Mouse (Mus musculus) forebrain, embryonic 10.5 days (tissue): ENCODE measurements around the gene Sgtb. TPM values are rescaled to one million over a fixed set of nuclear protein-coding genes. Genes with fewer than 3 reads are reported as not detected.

Experiments used
- DNase-seq: peaks from one replicate; pipeline ENCODE4 v3.0.0-alpha.2; 2017; ENCODE audit warnings: low spot score; ENCODE audit errors: extremely low spot score
- H3K27ac ChIP-seq: fragments of 300-500 bp; sonication (generic); 2 replicates; pipeline ENCODE4 v1.5.1; 2016; ENCODE audit warnings: mild to moderate bottlenecking
- H3K27me3 ChIP-seq: fragments of 300-500 bp; sonication (generic); 2 replicates; pipeline ENCODE4 v1.6.1; 2016; ENCODE audit warnings: mild to moderate bottlenecking; ENCODE audit not compliant: poor library complexity, severe bottlenecking
- H3K36me3 ChIP-seq: fragments of 300-500 bp; sonication (generic); replicated peaks from 2 replicates; pipeline ENCODE4 v1.6.1; 2016; ENCODE audit warnings: mild to moderate bottlenecking, moderate library complexity
- H3K4me1 ChIP-seq: fragments of 300-500 bp; sonication (generic); 2 replicates; pipeline ENCODE4 v1.6.1; 2016
- H3K4me3 ChIP-seq: fragments of 300-500 bp; sonication (generic); 2 replicates; pipeline ENCODE4 v1.5.1; 2016; ENCODE audit warnings: mild to moderate bottlenecking, moderate library complexity
- H3K9me3 ChIP-seq: fragments of 300-500 bp; sonication (generic); 2 replicates; pipeline ENCODE4 v1.6.1; 2016; ENCODE audit warnings: mild to moderate bottlenecking, moderate library complexity
- WGBS: fragments of 180-500 bp; shearing (Covaris S2); methylation state at CpG from one replicate; pipeline ENCODE4 v1.1.7; 2016; 5-methylcytosine and 5-hydroxymethylcytosine counted together
- polyA plus RNA-seq: library from polyadenylated mRNA; unstranded; fragments of >200 nt; fragmentation: Nextera tagmentation; extraction: Ambion mirVana; gene quantifications from 2 replicates; pipeline ENCODE4 v1.2.1, GENCODE M21; 2016

Gene Sgtb
- polyA plus RNA-seq, 1 experiment from 2014 or later, result 9.0 TPM

DNA sequence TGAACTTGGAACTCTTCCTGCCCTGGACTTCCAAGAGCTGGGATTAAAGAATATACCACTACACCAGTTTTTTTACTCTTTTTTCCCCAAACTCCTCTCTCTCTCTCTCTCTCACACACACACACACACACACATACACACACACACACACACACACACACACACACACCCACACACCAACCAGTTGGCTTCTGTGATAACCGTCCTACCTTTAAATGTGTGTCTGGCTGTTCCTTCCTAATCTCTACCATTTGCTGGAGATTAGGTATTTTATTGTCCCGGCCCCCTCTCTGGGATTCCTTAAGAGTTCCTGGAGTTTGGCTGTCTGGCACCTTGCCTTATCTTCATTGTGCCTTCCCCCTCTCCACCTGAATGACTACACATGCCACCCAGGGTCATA is 24.9 kb upstream of the Sgtb start:
- Histone ChIP-seq H3K36me3 (no peaks in the 10 kb centered on the region), H3K9me3 (no peaks in the 10 kb centered on the region), H3K27ac (no peak overlapping the region), H3K27me3 (no peaks in the 10 kb centered on the region), H3K4me3 (no peak overlapping the region), H3K4me1 (no peaks in the 10 kb centered on the region)
- 90% methylated on average over 2 of the region's 2 CpGs for WGBS
- DNase-seq, result no peak

- no peak overlapping the region for H3K4me3 ChIP-seq
- H3K4me1 ChIP-seq, result no peaks in the 10 kb centered on the region
- no peak overlapping the region for H3K27ac ChIP-seq
- peak; percentile 41 for DNase-seq
- H3K9me3 ChIP-seq, result no peaks in the 10 kb centered on the region
- 21% methylated on average over 1 of the region's 1 CpGs for WGBS
- H3K36me3 ChIP-seq, result 0 out of 2 replicates have a peak, but pooled peaks cover 3% of the 10 kb centered on the region
- H3K27me3 ChIP-seq, result no peaks in the 10 kb centered on the region
These were observed 20.2 kb upstream of the Sgtb start for GRCm38 (mm10) chr13:104089387-104089786.

DNA sequence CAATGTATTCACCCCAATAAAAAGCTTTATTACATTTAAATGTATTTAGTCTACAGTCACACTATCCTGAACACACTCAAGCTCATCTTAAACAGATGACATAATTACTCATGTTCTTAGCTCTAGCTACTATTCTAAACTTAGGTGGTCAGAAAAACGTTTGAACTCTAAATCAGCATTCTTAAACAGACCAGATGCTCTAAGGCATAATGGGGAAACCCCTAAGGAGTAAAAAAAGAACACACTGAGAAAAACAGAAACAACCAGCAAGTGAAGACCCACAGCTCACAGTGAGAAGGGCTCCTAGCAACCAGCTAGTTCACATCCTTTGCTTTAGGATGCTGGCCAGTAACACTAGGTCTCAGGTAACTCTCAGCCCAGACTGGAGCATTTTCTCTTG is 17.8 kb upstream of the Sgtb start:
- Histone ChIP-seq H3K36me3 (0 out of 2 replicates have a peak, but pooled peaks cover 3% of the 10 kb centered on the region), H3K27me3 (no peaks in the 10 kb centered on the region), H3K4me1 (no peaks in the 10 kb centered on the region), H3K9me3 (no peaks in the 10 kb centered on the region), H3K27ac (no peak overlapping the region), H3K4me3 (no peak overlapping the region)
- 21% methylated on average over 1 of the region's 1 CpGs for WGBS
- DNase-seq, result no peak

DNA sequence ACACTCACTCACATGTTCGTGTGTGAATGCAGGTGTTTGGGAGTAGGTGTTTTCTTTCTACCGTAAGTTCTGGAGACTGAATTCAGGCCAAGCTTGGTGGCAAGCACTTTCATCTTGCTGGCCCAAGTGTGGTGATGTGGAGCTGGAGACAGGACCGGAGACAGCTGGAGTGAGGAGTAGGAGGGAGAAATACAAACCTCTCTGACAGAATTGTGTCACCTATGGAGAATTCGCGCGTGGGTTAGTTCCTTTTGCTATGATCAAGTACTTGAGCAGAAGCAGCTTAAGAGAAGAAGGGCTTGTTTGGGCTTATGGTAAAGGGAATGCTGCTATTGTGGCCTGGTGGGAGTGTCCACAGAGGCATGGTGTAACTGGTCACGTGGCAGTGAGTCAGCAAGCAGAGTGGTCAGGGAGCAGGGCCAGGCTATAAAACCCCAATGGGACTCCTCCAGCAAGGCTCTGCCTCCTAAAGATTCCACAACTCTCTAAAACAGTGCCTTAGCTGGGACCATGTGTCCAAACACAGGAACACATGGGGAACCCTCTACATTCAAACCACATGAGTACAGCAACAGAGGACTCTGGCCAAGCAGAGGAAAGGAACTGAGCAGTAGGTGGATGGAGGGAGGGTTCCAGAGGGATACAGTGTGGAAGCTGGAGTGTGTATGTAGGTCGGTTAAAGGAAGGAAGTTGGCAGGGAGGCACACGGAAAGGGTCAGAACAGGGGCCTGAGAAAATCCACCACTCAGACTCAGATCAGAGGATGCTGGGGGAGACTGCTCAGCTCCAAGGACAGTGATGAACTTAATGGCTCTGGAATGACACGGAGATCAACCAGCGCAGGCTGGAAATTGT is 14.8 kb upstream of the Sgtb start:
- H3K27ac ChIP-seq, result no peak overlapping the region
- H3K4me3 ChIP-seq, result no peak overlapping the region
- WGBS, result 86% methylated on average over 11 of the region's 11 CpGs
- no peaks in the 10 kb centered on the region for H3K9me3 ChIP-seq
- DNase-seq, result no peak
- 0 out of 2 replicates have a peak, but pooled peaks cover 3% of the 10 kb centered on the region for H3K36me3 ChIP-seq
- no peaks in the 10 kb centered on the region for H3K4me1 ChIP-seq
- H3K27me3 ChIP-seq, result no peaks in the 10 kb centered on the region

GRCm38 (mm10) chr13:104095955-104096354 is 13.6 kb upstream of the Sgtb start:
- no peak for DNase-seq
- no peaks in the 10 kb centered on the region for H3K4me1 ChIP-seq
- 0 out of 2 replicates have a peak, but pooled peaks cover 3% of the 10 kb centered on the region for H3K36me3 ChIP-seq
- H3K9me3 ChIP-seq, result no peaks in the 10 kb centered on the region
- no peak overlapping the region for H3K4me3 ChIP-seq
- WGBS, result 69% methylated on average over 7 of the region's 7 CpGs
- H3K27ac ChIP-seq, result no peak overlapping the region
- no peaks in the 10 kb centered on the region for H3K27me3 ChIP-seq

DNA sequence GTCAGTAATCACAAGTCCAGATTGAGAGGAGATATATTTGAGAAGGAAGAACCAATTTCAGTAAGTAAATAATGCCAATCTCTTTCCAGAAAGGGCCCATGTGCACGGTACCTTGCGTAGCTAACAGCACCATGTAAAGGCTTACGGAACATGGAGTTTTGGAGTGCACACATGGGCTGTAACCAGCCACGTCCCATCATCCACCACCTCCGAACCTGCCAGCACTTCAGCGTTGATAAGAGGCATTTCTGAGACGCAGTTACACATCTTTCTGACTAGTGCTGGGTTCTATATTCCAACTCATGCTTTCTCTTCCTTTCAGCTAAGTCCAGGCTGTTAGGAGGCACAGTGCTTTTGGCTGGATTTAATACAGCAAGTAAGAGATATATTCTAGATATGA is 12.4 kb upstream of the Sgtb start:
- H3K4me1 ChIP-seq, result no peaks in the 10 kb centered on the region
- no peaks in the 10 kb centered on the region for H3K9me3 ChIP-seq
- H3K36me3 ChIP-seq, result 0 out of 2 replicates have a peak, but pooled peaks cover 3% of the 10 kb centered on the region
- no peak overlapping the region for H3K4me3 ChIP-seq
- no peaks in the 10 kb centered on the region for H3K27me3 ChIP-seq
- DNase-seq, result no peak
- no peak overlapping the region for H3K27ac ChIP-seq
- 93% methylated on average over 7 of the region's 7 CpGs for WGBS

DNA sequence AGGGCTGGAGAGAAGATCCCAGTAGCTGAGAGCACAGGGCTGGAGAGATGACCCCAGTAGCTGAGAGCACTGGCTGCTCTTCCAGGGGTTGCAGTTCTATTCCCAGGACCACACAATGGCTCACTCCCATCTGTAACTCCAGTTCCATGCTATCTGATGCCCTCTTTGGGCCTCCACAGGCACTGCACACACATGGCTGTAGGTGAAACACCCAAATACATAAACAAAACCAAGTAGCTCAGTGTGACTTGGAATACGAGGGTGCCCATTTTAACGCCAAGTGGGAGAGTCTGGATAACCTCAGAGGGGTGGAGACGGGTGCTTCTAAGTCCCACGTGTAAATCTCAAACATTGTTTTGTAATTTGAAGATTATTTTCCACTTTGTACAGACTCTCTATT is 9.1 kb upstream of the Sgtb start:
- Histone ChIP-seq H3K4me3 (no peak overlapping the region), H3K9me3 (peaks cover 12% of the 10 kb centered on the region), H3K27ac (no peak overlapping the region), H3K27me3 (no peaks in the 10 kb centered on the region), H3K36me3 (peaks cover 12% of the 10 kb centered on the region), H3K4me1 (no peaks in the 10 kb centered on the region)
- WGBS, result 91% methylated on average over 4 of the region's 4 CpGs
- DNase-seq, result no peak

DNA sequence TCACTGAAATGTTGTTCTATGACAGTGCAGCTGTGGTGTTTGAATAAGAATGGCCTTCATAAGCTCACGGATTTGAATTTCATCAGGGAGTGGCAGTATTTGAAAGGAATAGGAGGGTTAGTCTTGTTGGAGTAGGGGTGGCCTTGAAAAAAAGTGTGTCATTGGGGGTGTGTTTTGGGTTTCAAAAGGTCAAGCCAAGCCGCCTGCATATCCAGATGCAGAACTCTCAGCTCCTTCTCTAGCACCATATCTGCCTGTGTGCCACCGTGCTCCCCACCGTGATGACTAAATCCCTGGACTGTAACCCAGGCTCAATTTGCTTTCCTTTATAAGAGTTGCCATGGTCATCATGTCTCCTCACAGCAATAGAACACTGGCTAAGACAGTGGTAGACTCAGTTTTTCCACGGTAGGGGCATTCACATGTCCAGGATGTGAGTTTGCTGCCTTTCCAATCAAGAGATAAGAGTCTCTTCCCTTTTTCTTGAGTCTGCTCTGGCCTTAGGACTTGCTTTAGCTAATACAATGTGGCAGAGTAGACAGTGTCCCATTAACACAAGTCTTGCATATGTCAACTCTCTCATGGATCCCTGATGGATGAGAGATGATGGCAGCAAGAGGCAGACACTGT is 7.8 kb upstream of the Sgtb start:
- 93% methylated on average over 5 of the region's 5 CpGs for whole genome bisulfite sequencing
- no peaks in the 10 kb centered on the region for H3K4me1 ChIP-seq
- H3K4me3 ChIP-seq, result no peak overlapping the region
- H3K27ac ChIP-seq, result no peak overlapping the region
- no peak for DNase-seq
- H3K9me3 ChIP-seq, result peaks cover 12% of the 10 kb centered on the region
- no peaks in the 10 kb centered on the region for H3K27me3 ChIP-seq
- peaks cover 12% of the 10 kb centered on the region for H3K36me3 ChIP-seq

GRCm38 (mm10) chr13:104108651-104109287 is 772 bp upstream of the Sgtb start:
- peak overlapping the region; percentile 86 for H3K4me3 ChIP-seq
- WGBS, result 2% methylated on average over 24 of the region's 24 CpGs
- DNase-seq, result peak; percentile 19
- H3K36me3 ChIP-seq, result peaks cover 12% of the 10 kb centered on the region
- peaks cover 34% of the 10 kb centered on the region for H3K4me1 ChIP-seq
- peak overlapping the region; percentile 87 for H3K27ac ChIP-seq
- peaks cover 10% of the 10 kb centered on the region for H3K9me3 ChIP-seq
- no peaks in the 10 kb centered on the region for H3K27me3 ChIP-seq

GRCm38 (mm10) chr13:104109816-104110521 is 428 bp downstream of the Sgtb start:
- Histone ChIP-seq H3K4me1 (peaks cover 34% of the 10 kb centered on the region), H3K4me3 (peak overlapping the region; percentile 86), H3K27me3 (no peaks in the 10 kb centered on the region), H3K9me3 (no peaks in the 10 kb centered on the region), H3K36me3 (peaks cover 4% of the 10 kb centered on the region), H3K27ac (peak overlapping the region; percentile 87)
- DNase-seq, result no peak
- WGBS, result under 1% methylated on average over 38 of the region's 38 CpGs

GRCm38 (mm10) chr13:104110526-104110925 is 985 bp downstream of the Sgtb start:
- 51% methylated on average over 7 of the region's 7 CpGs for WGBS
- H3K9me3 ChIP-seq, result no peaks in the 10 kb centered on the region
- peaks cover 4% of the 10 kb centered on the region for H3K36me3 ChIP-seq
- DNase-seq, result no peak
- H3K27me3 ChIP-seq, result no peaks in the 10 kb centered on the region
- H3K4me1 ChIP-seq, result peaks cover 34% of the 10 kb centered on the region
- H3K27ac ChIP-seq, result no peak overlapping the region
- H3K4me3 ChIP-seq, result peak overlapping the region; percentile 86

DNA sequence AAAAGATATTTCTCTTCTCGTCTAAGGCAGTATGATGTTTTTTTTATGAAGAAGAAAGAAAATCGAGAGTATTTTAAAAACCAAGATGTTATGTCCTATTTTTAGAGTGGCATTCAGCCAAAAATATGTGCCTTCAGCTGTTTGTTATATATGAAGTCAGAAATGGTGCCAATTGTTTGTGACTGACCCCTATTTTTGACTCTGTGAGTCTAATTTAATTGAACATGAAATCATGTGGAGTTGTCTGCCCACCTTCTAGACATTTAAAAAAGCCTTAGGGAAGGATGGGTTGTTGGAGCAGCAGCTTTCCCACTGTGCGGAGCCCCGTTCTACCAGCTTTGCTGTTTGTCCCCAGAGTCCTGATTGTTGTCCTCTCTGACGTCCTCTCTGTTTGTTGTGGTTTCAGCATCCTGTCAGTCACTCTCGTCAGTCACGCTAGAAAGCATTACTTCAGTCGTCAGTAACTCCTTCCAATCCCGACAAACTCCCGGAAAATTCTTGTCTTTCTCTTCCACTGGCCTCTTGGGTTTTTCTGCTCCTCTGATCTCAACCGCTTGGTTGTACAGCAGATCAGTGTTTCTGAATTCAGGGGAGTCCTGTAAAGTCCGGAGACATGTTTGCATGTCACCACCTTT is 2.8 kb downstream of the Sgtb start:
- 45% methylated on average over 12 of the region's 12 CpGs for WGBS
- no peak overlapping the region for H3K27ac ChIP-seq
- no peaks in the 10 kb centered on the region for H3K27me3 ChIP-seq
- no peaks in the 10 kb centered on the region for H3K9me3 ChIP-seq
- no peak overlapping the region for H3K4me3 ChIP-seq
- peaks cover 34% of the 10 kb centered on the region for H3K4me1 ChIP-seq
- DNase-seq, result no peak
- H3K36me3 ChIP-seq, result peaks cover 4% of the 10 kb centered on the region
